Mouse (Mus musculus): Measurements from ENCODE around the gene Gm44579. TPM values are rescaled to one million over a fixed set of nuclear protein-coding genes. Genes with fewer than 3 reads are reported as not detected.

Gene Gm44579
- polyA plus RNA-seq, 1 experiment from 2014 or later, result not detected

Other genes starting within 250 kb of the Gm44579 start
- 13.8 and 23.9 TPM in 2 replicates for gene Col2a1, start 216.3 kb downstream of the Gm44579 start, polyA plus RNA-seq (2014; fragmentation: Nextera tagmentation; extraction: Ambion mirVana)
- gene Pfkm, start 128.4 kb downstream of the Gm44579 start, polyA plus RNA-seq (2014; fragmentation: Nextera tagmentation; extraction: Ambion mirVana), result 23.4 and 34.2 TPM in 2 replicates
- gene Senp1, start 127.2 kb downstream of the Gm44579 start, polyA plus RNA-seq (2014; fragmentation: Nextera tagmentation; extraction: Ambion mirVana), result 25.9 and 41.2 TPM in 2 replicates
- 40.6 and 52.6 TPM in 2 replicates for gene Asb8, start 55.4 kb downstream of the Gm44579 start, polyA plus RNA-seq (2014; fragmentation: Nextera tagmentation; extraction: Ambion mirVana)
- 0.99 and 1.2 TPM in 2 replicates for gene Ccdc184, start 53.8 kb downstream of the Gm44579 start, polyA plus RNA-seq (2014; fragmentation: Nextera tagmentation; extraction: Ambion mirVana)
- gene Olfr288, start 25.4 kb downstream of the Gm44579 start, polyA plus RNA-seq (2014; fragmentation: Nextera tagmentation; extraction: Ambion mirVana), result not detected in 2 replicates
- not detected in 2 replicates for gene Olfr287, start 79 bp upstream of the Gm44579 start, polyA plus RNA-seq (2014; fragmentation: Nextera tagmentation; extraction: Ambion mirVana)
- not detected in 2 replicates for gene Olfr286, start 13.5 kb upstream of the Gm44579 start, polyA plus RNA-seq (2014; fragmentation: Nextera tagmentation; extraction: Ambion mirVana)
- gene H1fnt, start 36.3 kb upstream of the Gm44579 start, polyA plus RNA-seq (2014; fragmentation: Nextera tagmentation; extraction: Ambion mirVana), result not detected in 2 replicates
- gene Zfp641, start 75.2 kb upstream of the Gm44579 start, polyA plus RNA-seq (2014; fragmentation: Nextera tagmentation; extraction: Ambion mirVana), result 0.47 and 1.3 TPM in 2 replicates
- not detected in 2 replicates for gene Olfr285, start 96.4 kb upstream of the Gm44579 start, polyA plus RNA-seq (2014; fragmentation: Nextera tagmentation; extraction: Ambion mirVana)
- gene Olfr284, start 120.0 kb upstream of the Gm44579 start, polyA plus RNA-seq (2014; fragmentation: Nextera tagmentation; extraction: Ambion mirVana), result not detected in 2 replicates
- not detected in 2 replicates for gene Olfr283, start 160.0 kb upstream of the Gm44579 start, polyA plus RNA-seq (2014; fragmentation: Nextera tagmentation; extraction: Ambion mirVana)
- gene Olfr282, start 210.2 kb upstream of the Gm44579 start, polyA plus RNA-seq (2014; fragmentation: Nextera tagmentation; extraction: Ambion mirVana), result not detected in 2 replicates
- not detected in 2 replicates for gene Olfr281, start 231.6 kb upstream of the Gm44579 start, polyA plus RNA-seq (2014; fragmentation: Nextera tagmentation; extraction: Ambion mirVana)
- not detected in 2 replicates for gene OR5BS1P, start 248.9 kb upstream of the Gm44579 start, polyA plus RNA-seq (2014; fragmentation: Nextera tagmentation; extraction: Ambion mirVana)